Mouse (Mus musculus) layer of hippocampus, postnatal 10 days (tissue): ENCODE measurements around the gene Ubqln3. TPM values are rescaled to one million over a fixed set of nuclear protein-coding genes. Genes with fewer than 3 reads are reported as not detected.

Experiments used
- DNase-seq, 2 experiments: peaks; one replicate each; pipeline ENCODE4 v3.0.0; 2021; ENCODE audit warnings: low spot score in 2 of 2
- long read RNA-seq: library from polyadenylated mRNA; stranded (forward); transcript quantifications from one replicate; pipeline ENCODE4 v2.0.0, GENCODE M21; 2023
- total RNA-seq, 2 experiments: library from RNA; stranded (reverse); gene quantifications; 2 replicates each; pipeline ENCODE4 v1.2.3; 2021

Ubqln3 gene
- total RNA-seq: not detected
- long read RNA-seq: 0 reads

DNA sequence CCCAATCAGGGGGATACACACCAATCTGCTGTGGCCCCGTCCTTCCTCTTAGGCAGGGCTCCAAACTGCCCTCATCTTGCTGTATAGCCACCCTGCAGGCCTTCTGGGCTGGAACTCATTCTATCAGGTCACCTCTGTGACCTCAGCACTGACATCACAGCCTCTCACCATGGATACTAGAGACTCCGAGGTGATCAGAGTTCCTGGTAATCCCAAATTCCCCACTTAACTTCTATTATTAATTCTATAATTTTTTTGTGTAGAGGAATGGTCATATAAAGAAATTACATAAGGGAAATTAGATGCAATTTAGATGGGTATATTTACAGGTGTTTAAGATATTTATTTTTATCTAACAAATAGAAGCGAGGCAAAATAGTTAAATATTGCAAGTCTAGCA is at the start of gene Ubqln3:
Gene Ubqln3 (minus strand): TSS at position 101 of the 400 bp plus-strand sequence.
- no peak for DNase-seq

DNA sequence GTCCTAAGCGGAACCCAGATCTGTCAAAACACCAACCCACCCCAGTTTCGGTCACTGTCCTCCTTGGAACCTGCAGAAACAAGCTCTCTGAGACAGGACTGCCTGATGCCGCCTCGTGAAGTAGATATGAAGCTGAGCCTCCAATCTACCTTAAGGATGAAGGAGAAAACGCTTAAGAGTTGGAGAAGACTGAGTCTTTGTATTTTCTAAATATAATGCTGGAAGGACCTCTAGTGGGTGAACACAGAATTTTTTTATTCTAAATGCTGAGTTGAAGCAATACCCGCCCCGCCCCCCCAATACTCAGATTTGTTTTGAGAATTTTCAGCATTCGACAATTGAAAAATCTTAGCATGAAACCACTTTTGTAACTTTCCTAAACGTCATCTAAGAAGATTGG is 48.2 kb upstream of the Ubqln3 start:
- DNase-seq: no peak

DNA sequence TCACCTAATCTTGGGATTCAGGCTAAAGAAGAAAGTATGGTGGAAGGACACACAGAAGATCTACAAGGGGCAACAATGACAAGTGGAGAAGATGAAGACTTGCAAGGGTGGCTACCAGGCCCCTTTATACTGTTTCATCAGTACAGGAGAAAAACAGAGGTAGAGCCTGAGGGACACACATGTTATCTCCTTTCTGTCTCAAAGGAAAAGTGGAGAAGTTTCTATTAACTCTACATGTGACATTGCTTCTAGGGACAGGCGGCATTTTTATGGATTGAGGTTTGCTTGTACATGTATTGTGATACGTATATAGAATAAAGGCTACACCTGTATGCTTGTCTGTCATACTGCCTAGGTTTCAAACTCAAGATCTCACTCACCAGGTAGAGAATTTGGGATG is 40.2 kb upstream of the Ubqln3 start, which contains the start of gene Olfr648:
Gene Olfr648 (minus strand): TSS at position 101 of the 400 bp plus-strand sequence.
- no peak for DNase-seq

DNA sequence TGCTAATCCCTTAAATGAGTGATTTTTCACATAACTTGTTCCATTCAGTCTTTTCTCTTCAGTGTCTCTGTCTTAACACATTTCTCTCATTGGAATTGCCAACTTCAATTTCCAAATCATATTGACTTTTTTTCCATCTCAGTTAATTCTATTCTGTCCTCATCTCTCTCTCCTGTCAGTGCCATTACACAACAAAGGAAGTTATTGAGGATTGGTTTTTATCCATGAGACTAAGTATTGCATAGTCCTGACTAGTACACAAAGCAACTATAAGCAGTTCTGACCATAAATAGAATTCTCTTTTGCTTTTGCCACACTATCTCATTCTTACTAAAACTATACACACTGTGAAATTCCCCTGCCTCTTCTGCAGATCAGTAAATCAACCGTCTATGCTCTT is 36.0 kb upstream of the Ubqln3 start:
- no peak for DNase-seq

DNA sequence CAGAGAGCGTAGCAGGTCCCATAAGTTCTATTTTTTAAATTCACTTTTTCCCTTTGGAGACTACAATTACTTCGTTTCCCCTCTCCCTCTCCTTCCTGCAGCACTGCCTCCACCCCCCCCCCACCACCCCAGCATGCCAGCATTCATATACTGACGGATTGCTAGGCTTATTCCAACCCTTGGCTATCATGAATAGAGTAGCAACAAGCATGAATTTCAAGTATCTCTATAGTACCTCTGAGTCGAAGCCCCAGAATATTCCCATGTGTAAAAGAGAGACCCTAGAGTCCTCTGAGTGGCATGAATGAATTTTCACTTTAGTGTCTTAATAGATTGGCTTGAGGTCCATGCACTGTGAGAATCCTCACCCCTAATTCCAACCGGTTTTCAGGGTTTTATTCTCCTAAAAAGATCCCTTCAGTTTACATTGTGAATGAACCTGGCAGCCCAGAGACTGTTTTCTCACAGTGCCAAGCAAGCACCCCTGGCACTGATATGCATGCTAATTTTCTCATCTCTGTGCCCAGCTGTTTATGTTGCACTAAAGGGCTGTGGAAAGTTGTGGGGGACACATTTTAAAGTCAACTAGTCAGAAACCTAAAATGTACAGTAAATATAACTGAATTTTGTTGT is 35.5 kb upstream of the Ubqln3 start:
- DNase-seq: no peak

DNA sequence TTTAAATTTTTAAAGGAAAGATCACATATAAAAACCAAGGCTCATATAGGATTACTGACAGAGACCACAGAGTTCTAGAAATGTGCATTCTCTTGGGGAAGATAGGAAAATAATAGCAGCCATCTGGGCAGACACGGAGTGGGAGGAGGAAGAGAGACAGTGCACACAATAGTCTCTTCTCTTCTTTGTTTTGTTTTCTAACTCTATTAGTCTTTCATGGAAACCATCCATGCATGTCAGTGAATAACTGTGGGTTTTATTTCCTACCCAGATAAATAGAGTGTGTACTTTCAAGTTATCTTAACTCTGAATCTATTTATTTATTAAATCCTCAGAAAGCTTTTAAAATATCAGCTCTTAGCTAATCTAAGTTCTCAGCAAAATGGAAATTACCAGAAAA is 32.0 kb upstream of the Ubqln3 start:
- no peak for DNase-seq

DNA sequence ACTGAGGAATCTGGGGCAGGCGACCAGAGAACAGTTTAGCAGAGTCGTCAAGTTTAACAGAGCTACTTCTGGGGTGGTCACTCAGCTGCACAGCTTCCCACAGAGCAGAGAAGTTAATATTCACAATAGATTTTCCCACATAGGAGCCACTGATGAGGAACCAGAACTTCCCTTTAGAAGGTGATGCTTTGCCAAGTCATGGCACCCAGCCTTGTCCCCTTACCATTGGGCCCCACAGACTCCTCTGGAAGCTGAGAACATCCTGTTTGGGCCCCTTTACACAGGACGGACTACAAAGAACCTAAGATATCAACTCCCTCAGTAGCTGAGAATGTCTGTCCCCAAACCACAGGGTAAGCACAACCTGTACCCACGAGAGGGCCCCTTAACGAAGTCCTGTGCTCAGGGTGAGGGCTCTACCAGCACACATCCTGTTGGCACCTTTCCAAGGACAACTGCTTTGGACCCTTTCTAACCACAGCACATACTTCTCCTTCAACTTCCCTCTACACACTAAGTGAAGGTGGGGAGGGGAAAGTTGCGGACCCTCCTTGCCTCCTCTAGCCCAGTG is 26.6 kb upstream of the Ubqln3 start:
- DNase-seq: no peak

DNA sequence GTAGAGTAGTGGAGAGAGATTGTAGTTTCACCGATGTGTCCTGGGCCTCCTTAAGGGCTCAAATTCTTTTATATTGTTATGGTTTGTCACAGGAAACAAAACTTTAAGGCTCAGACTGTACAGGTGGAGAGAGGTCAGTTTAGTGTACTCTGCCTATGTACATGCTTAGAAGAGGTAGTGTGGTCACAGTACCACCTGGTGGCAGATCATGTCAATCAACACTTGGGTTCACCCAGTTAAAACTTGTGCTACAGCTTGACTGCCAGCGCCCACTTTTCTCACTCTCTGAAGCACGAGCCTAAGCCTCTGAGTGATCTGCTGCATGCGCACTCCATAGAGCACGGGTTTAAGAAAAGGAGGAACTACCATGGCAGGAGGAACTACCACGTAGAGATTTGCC is 24.0 kb upstream of the Ubqln3 start:
- no peak for DNase-seq

DNA sequence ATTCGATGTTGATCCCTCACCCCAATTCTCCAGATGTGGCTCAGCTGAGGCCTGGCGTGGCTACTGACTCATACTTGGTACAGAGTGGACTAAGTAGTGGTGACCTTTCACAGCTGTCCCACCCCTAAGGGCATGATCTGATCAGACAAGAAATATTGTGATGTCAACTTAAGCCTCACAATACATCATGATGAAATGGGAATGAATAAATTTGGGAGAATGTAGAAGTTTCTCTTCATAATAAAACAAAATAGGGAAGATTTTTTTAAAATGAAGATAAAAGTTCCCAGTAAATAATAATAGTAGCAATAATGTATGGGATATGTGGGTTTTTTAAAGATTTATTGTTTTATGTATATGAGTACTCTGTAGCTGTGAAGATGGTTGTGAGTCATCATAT is 7.4 kb upstream of the Ubqln3 start, which contains the start of gene Ubqlnl:
Gene Ubqlnl (minus strand): TSS at position 101 of the 400 bp plus-strand sequence.
- no peak for DNase-seq

DNA sequence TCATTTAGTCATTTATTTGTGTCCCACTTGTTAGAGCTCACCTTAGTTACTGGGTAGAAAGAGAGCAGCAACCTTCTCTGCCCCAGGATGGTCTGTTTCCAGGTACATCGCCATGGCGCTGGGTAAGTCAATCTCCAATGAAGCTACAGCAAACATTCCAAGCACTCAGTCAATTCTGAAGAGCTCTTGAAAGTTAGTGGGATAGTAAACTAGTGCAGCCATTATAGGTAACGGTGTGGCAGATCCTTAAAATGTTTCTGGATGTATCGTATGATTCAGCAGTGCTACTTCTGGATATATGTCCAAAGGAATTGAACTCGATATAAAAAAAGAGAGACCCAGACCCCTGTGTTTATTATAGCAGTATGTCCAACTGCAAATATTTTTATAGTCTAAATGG is 5.8 kb downstream of the Ubqln3 start, which contains the start of gene Olfr643:
Gene Olfr643 (minus strand): TSS at position 101 of the 400 bp plus-strand sequence.
- DNase-seq: no peak

DNA sequence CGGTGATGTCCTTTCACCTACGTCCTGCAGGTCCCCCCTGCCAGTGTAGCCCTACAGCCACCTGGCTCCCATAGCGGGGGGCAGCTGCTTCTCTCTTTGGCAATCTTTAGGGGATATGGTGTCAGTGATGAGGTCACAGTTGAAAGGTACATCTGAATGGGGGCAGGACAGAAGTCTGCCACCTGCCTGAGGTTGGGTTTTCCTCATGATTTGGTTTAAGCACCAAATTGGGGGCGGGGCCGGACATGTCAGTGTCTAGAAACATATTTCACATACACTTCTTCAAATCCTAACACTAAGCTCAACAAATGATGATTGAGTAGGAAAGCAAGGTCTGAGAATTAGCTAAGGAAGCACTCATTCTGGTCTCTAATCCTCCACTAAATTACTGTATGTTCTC is 13.4 kb downstream of the Ubqln3 start, which contains the start of gene Ubqln5:
Gene Ubqln5 (minus strand): TSS at position 101 of the 400 bp plus-strand sequence.
- DNase-seq: no peak

DNA sequence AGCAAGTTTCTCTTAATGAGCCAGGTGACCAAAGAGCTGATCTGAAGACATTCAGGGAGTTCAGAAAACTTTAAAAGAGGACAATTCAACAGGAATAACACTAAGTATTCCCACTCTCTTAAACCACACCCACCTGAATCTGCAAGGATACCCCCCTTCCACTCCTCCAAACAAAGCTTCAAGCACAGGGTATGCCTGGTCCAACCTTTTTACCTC is 38.4 kb downstream of the Ubqln3 start, which contains the start of gene Olfr646:
Gene Olfr646 (plus strand): TSS at position 117 of the 216 bp plus-strand sequence.
- DNase-seq: no peak

DNA sequence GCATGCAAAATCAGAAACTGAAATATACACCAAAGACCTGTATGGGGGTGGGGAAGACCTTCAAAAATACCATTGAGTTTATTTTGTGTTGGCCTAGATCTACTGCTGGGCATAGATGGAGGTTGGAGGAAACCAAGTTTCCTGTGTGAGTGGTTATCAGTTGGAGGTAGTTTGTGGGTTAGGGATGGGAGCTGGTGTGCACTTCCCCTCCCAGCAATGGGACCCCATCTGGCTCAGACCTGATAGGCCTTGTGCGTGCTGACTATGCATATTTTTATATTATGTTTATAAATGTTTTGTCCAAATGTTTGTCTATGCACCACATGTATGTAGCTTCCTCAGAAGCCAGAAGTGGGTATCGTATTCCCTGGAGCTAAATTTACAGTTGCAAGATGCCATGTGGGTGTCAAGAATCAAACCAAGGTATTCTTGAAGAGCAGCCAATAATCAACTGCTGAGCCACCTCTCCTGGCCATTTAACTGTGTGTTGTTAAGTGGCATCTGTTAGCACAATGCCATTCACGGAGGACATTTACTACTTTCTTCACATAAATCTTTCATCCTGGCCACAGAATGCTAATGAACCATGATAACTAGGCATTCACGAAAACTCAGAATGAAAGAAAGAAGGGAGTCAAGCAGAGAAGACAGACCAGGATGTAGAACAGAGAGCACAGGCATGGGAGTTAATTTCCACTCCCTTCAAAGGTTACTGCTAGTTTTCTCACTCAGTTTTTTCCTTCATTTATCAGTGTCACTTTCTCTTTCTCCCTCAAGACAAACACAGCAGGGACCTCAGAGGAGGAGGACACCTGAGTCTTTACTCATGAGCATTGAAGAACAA is 38.9 kb downstream of the Ubqln3 start:
- DNase-seq: no peak

Other genes with a start within 250 kb of the Ubqln3 start
- not detected for gene Olfr64, start 248.8 kb downstream of the Ubqln3 start, total RNA-seq
- gene Olfr65, start 239.8 kb downstream of the Ubqln3 start, total RNA-seq: not detected
- gene Olfr631, start 214.5 kb downstream of the Ubqln3 start, total RNA-seq: not detected
- gene Olfr632, start 208.9 kb downstream of the Ubqln3 start, total RNA-seq: not detected
- not detected for gene Olfr633, start 198.8 kb downstream of the Ubqln3 start, total RNA-seq
- gene Olfr635, start 172.1 kb downstream of the Ubqln3 start, total RNA-seq: under 1 TPM; 0.11 TPM
- gene Olfr638, start 144.5 kb downstream of the Ubqln3 start, total RNA-seq: not detected
- gene Olfr639, start 126.0 kb downstream of the Ubqln3 start, total RNA-seq: under 1 TPM; 0.09 to 0.16 TPM
- gene Olfr640, start 117.7 kb downstream of the Ubqln3 start, total RNA-seq: not detected
- not detected for gene Olfr641, start 107.8 kb downstream of the Ubqln3 start, total RNA-seq
- gene Olfr642, start 90.6 kb downstream of the Ubqln3 start, total RNA-seq: not detected
- gene 4930516K23Rik, start 81.8 kb downstream of the Ubqln3 start, total RNA-seq: not detected
- gene Olfr644, start 71.4 kb downstream of the Ubqln3 start, total RNA-seq: not detected
- gene Olfr645, start 57.8 kb downstream of the Ubqln3 start, total RNA-seq: not detected
- gene Olfr646, start 38.4 kb downstream of the Ubqln3 start, total RNA-seq: not detected
- not detected for gene Ubqln5, start 13.5 kb downstream of the Ubqln3 start, total RNA-seq
- gene Olfr643, start 5.9 kb downstream of the Ubqln3 start, total RNA-seq: not detected
- not detected for gene Ubqlnl, start 7.3 kb upstream of the Ubqln3 start, total RNA-seq
- not detected for gene Olfm5, start 21.6 kb upstream of the Ubqln3 start, total RNA-seq
- gene Olfr648, start 40.1 kb upstream of the Ubqln3 start, total RNA-seq: under 1 TPM; 0.11 to 0.18 TPM
- gene Olfr649, start 52.7 kb upstream of the Ubqln3 start, total RNA-seq: not detected
- under 1 TPM; 0.41 to 0.47 TPM for gene Trim6, start 75.5 kb upstream of the Ubqln3 start, total RNA-seq
- gene Trim34a, start 101.2 kb upstream of the Ubqln3 start, total RNA-seq: 1 to 10 TPM; 1.1 to 1.2 TPM
- gene Trim5, start 144.8 kb upstream of the Ubqln3 start, total RNA-seq: under 1 TPM; 0.42 to 0.62 TPM
- 1 to 10 TPM; 2.1 to 2.2 TPM for gene Trim12a, start 172.2 kb upstream of the Ubqln3 start, total RNA-seq
- not detected for gene Trim34b, start 186.2 kb upstream of the Ubqln3 start, total RNA-seq
- 1 to 10 TPM; 1.4 to 1.9 TPM for gene Trim12c, start 210.1 kb upstream of the Ubqln3 start, total RNA-seq
- gene Trim30b, start 226.6 kb upstream of the Ubqln3 start, total RNA-seq: not detected